Mouse (Mus musculus): Measurements from ENCODE around the gene Tbc1d23.

GRCm38 (mm10) chr16:57215957-57216356 lies 15.3 kb downstream of the Tbc1d23 start:
- no peak for TF ChIP-seq GATA1 (IDR thresholded peaks at IDR 0.05; ENCODE audit: low read length)
- TF ChIP-seq TAL1 (IDR thresholded peaks at IDR 0.05; ENCODE audit: low read length), result no peak

Data from erythroblast, embryonic 14.5 days (primary cell).